Mouse (Mus musculus) cortical plate, adult 2 months (tissue): Measurements from ENCODE around the gene Gm8897. TPM values are rescaled to one million over a fixed set of nuclear protein-coding genes. Genes with fewer than 3 reads are reported as not detected.
"Not testable (repeated sequence)": the region's sequence is repeated elsewhere in the genome, so short reads cannot be mapped to it uniquely, and the experiment has no call there.

Source experiments
- H3K27ac ChIP-seq: fragments of 200-500 bp; 2 replicates; pipeline ENCODE4 v1.5.1; 2012; ENCODE audit warnings: low read length, control low read depth, inconsistent platforms; ENCODE audit not compliant: insufficient read depth
- H3K4me1 ChIP-seq: fragments of 200-500 bp; 2 replicates; pipeline ENCODE4 v1.6.1; 2011; ENCODE audit warnings: low read length; ENCODE audit not compliant: control insufficient read depth, insufficient read depth
- H3K4me3 ChIP-seq: fragments of 200-500 bp; 2 replicates; pipeline ENCODE4 v1.5.1; 2011; ENCODE audit warnings: mild to moderate bottlenecking, low read length, control low read depth; ENCODE audit not compliant: insufficient read depth
- polyA plus RNA-seq: library from polyadenylated mRNA; depleted of rRNA; stranded (reverse); fragments of >200 nt; gene quantifications from 2 replicates; pipeline ENCODE4 v1.2.3, GENCODE M21; 2012; rRNA removed

The Gm8897 gene
- not detected in 2 replicates for polyA plus RNA-seq

DNA sequence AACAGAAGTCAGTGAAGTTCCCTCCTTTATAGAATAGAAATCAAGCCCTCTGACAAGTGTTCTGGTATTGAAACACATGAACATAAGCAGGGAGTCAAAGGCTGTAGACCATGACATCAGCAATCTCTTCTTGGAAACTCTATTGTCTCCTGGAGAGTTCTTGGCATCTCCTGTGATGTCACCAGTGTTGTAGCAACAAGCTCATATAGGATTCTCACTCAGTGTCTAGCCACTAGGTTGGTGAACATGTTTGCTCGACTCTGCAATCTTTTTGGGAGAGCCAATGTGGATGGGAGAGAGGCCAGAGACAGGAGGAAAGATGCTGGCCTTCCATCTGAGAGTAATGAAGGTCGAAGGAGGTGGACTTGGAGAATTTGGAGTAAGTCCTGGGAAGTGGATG lies at the start of gene Gm8897:
Gene Gm8897 (plus strand): TSS at position 301 of the 400 bp plus-strand sequence.
- H3K4me1 ChIP-seq: not testable (repeated sequence)

DNA sequence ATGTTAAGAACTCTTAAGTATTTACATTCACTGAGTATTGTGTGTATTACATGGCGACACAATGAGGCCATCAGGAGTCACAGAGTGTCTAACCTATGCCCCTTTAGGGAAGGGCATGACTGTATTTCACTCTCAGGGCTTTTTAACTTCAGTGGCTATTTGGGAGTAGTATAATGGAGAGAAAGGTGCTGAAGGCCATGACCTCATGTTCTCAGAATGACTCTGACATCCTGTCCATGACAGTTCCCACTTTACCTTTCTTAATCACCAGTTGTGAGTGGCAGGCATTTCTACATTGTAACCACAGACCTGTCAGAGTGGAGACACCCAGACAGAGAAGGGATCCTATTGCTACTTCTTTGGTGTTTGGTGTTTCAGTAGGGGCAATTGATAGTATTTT lies 473 bp downstream of the Gm8897 start:
- H3K4me1 ChIP-seq, H3K4me3 ChIP-seq, H3K27ac ChIP-seq: not testable (repeated sequence)

More for the DNA sequence above, at the start of gene Gm8897:
- not testable (repeated sequence) for H3K4me3 ChIP-seq, H3K27ac ChIP-seq

Other genes with a start within 250 kb of the Gm8897 start
- gene Gm5861, start 233.3 kb upstream of the Gm8897 start, polyA plus RNA-seq: not detected in 2 replicates
- not detected in 2 replicates for gene Gm8890, start 160.4 kb upstream of the Gm8897 start, polyA plus RNA-seq
- gene Speer1, start 74.9 kb upstream of the Gm8897 start, polyA plus RNA-seq: not detected in 2 replicates
- not detected in 2 replicates for gene Gm8906, start 86.3 kb downstream of the Gm8897 start, polyA plus RNA-seq
- gene Gm6460, start 178.5 kb downstream of the Gm8897 start, polyA plus RNA-seq: not detected in 2 replicates